In genomic region chr9:21525937-21526633, GRCm38 (mm10) we compare ENCODE assay signal across 8 mouse cellular contexts. TPM values are rescaled to one million over a fixed set of nuclear protein-coding genes. Genes with fewer than 3 reads are reported as not detected.
A peak's percentile ranks its signal among the peaks of the same experiment; 100 is the strongest.
DNase-seq lines count a peak whose midpoint lies in the region; TF ChIP-seq lines count a peak whose summit lies in the region.

Gene AB124611 (plus strand): TSS chr9:21526176.

- H3K4me1 ChIP-seq in cerebellum, adult 2 months (ENCODE audit: control insufficient read depth, insufficient read depth, low read length), result no peaks in the 10 kb centered on the region

- H3K27ac ChIP-seq in cerebellum, adult 2 months (ENCODE audit: insufficient read depth, low read length), result no peak within 1 kb of the TSS

- no peaks in the 10 kb centered on the region for H3K27me3 ChIP-seq in myocyte (ENCODE audit: control insufficient read depth, insufficient read depth, insufficient read length)
- H3K27me3 ChIP-seq in cerebellum, adult 2 months (ENCODE audit: control insufficient read depth, insufficient read depth, low read length), result no peaks in the 10 kb centered on the region

- peak; percentile 60 to 62 for DNase-seq in B cell, adult 2 months
- DNase-seq in CD8-positive naive resting alpha-beta T cell, adult 2 months (ENCODE audit: low read depth in 2 of 2, low spot score in 2 of 2), result peak; percentile 37 to 40
- peak; percentile 31 for DNase-seq in heart, postnatal 25 days (ENCODE audit: low spot score)
- no peak for DNase-seq in cerebellum, adult 11-12 months
- DNase-seq in cerebellum, postnatal 10 days, result no peak
- DNase-seq in cerebellum, postnatal 14 days, result no peak
- DNase-seq in cerebellum, adult 2 months, result no peak

- no peaks in the 10 kb centered on the region for H3K79me2 ChIP-seq in myocyte (ENCODE audit: control insufficient read depth, insufficient read depth)

- H3ac ChIP-seq in myocyte (ENCODE audit: control insufficient read depth, insufficient read length), result no peak within 1 kb of the TSS

- 39% methylated on average over 14 of the region's 14 CpGs for WGBS in cerebellum, adult 2 months

- H3K36me3 ChIP-seq in myocyte (ENCODE audit: control insufficient read depth, insufficient read depth), result no peaks in the 10 kb centered on the region

- H3K4me3 ChIP-seq in myocyte, result no peak within 1 kb of the TSS
- no peak within 1 kb of the TSS for H3K4me3 ChIP-seq in cerebellum, adult 2 months (replicated peaks; ENCODE audit: insufficient read depth, low read depth, low read length)

- intact Hi-C loops in heart, postnatal 25 days (cut with DNase I), result no loop called here

- no peak for TF ChIP-seq CTCF in cerebellum, adult 2 months (IDR thresholded peaks at IDR 0.05; ENCODE audit: borderline replicate concordance, insufficient read depth, low read depth, low read length)

- no peak for TF ChIP-seq POLR2A in myocyte (IDR thresholded peaks at IDR 0.05; ENCODE audit: insufficient read length, low read depth)
- no peak for TF ChIP-seq POLR2A in cerebellum, adult 2 months (IDR thresholded peaks at IDR 0.05; ENCODE audit: borderline replicate concordance, insufficient read depth, low read length)

- H3K4me2 ChIP-seq in myocyte (ENCODE audit: low read depth), result peak within 1 kb of the TSS; percentile 34

TF ChIP-seq in myocyte, 11 proteins besides CTCF, POLR2A, EP300 and RAD21:
- TF ChIP-seq USF1 (IDR thresholded peaks at IDR 0.05; ENCODE audit: low read depth), result no peak
- TF ChIP-seq MYOD1 (IDR thresholded peaks at IDR 0.05; ENCODE audit: control insufficient read depth in 1 of 3, insufficient read length in 2 of 3, low read depth in 2 of 3), result no peak
- no peak for TF ChIP-seq SRF (IDR thresholded peaks at IDR 0.05; ENCODE audit: control insufficient read depth, insufficient read length, low read depth)
- TF ChIP-seq CEBPB (IDR thresholded peaks at IDR 0.05; ENCODE audit: insufficient read depth, poor library complexity, severe bottlenecking), result no peak
- TF ChIP-seq REST (IDR thresholded peaks at IDR 0.05; ENCODE audit: insufficient read depth, insufficient read length), result no peak
- no peak for TF ChIP-seq E2F4 (IDR thresholded peaks at IDR 0.05; ENCODE audit: insufficient read depth)
- no peak for TF ChIP-seq MYOG (IDR thresholded peaks at IDR 0.05; ENCODE audit: control insufficient read depth in 1 of 3, insufficient read depth in 1 of 3, insufficient read length in 2 of 3, low read depth in 2 of 3)
- TF ChIP-seq TCF12 (IDR thresholded peaks at IDR 0.05; ENCODE audit: insufficient read depth, poor library complexity, severe bottlenecking), result no peak
- TF ChIP-seq TCF3 (IDR thresholded peaks at IDR 0.05; ENCODE audit: insufficient read length, low read depth), result no peak
- TF ChIP-seq POLR2AphosphoS2 (IDR thresholded peaks at IDR 0.05; ENCODE audit: insufficient read length, low read depth), result no peak
- no peak for TF ChIP-seq MAX (IDR thresholded peaks at IDR 0.05; ENCODE audit: low read depth)

RNA-seq across cellular contexts. Expression of gene AB124611, which starts in this region (rescaled TPM):
- 1 to 10 TPM; 1.5 TPM for total RNA-seq in heart, postnatal 25 days (2021)
- 0.22 TPM for polyA plus RNA-seq in myocyte (2012; fragmentation: generic; extraction: Trizol)
- 0.28 and 0.29 TPM in 2 replicates for polyA plus RNA-seq in cerebellum, adult 2 months (2012; rRNA removed)

Comparison
In these comparisons a context has a peak if more than half of its experiments do, and no peak if none do; other contexts are left out.
1. DNase-seq: peak in B cell, adult 2 months (2 of 2), CD8-positive naive resting alpha-beta T cell, adult 2 months (2 of 2) and heart, postnatal 25 days (single experiment); none in cerebellum, adult 11-12 months (single experiment), cerebellum, postnatal 10 days (0 of 2), cerebellum, postnatal 14 days (0 of 2) and cerebellum, adult 2 months (0 of 2).